Mouse (Mus musculus) spleen, adult 2 months (tissue): Measurements from ENCODE around the gene Pla2g4b. TPM values are rescaled to one million over a fixed set of nuclear protein-coding genes. Genes with fewer than 3 reads are reported as not detected.
A peak's percentile ranks its signal among the peaks of the same experiment; 100 is the strongest.

Experiments used
- DNase-seq, 2 experiments: peaks; one replicate each; pipeline versions ENCODE4 v3.0.0 to v3.0.0-alpha.2; 2012 to 2021; ENCODE audit warnings: low spot score in 2 of 2, low read depth in 1 of 2
- H3K27ac ChIP-seq: fragments of 200-500 bp; 2 replicates; pipeline ENCODE4 v1.5.1; 2012; ENCODE audit warnings: low read length, inconsistent platforms; ENCODE audit not compliant: insufficient read depth
- H3K27me3 ChIP-seq: fragments of 200-500 bp; 2 replicates; pipeline ENCODE4 v1.6.1; 2012; ENCODE audit warnings: mild to moderate bottlenecking, moderate library complexity, low read length, inconsistent platforms; ENCODE audit not compliant: control insufficient read depth, insufficient read depth
- H3K36me3 ChIP-seq: fragments of 200-500 bp; 2 replicates; pipeline ENCODE4 v1.6.1; 2012; ENCODE audit warnings: mild to moderate bottlenecking, low read length, inconsistent platforms; ENCODE audit not compliant: control insufficient read depth, insufficient read depth
- H3K4me1 ChIP-seq: fragments of 200-500 bp; 2 replicates; pipeline ENCODE4 v1.6.1; 2011; ENCODE audit warnings: inconsistent platforms; ENCODE audit not compliant: control insufficient read depth, insufficient read depth, insufficient read length
- H3K4me3 ChIP-seq: fragments of 200-500 bp; 2 replicates; pipeline ENCODE4 v1.5.1; 2011; ENCODE audit warnings: mild to moderate bottlenecking, inconsistent platforms; ENCODE audit not compliant: insufficient read depth, insufficient read length; ENCODE audit errors: extremely low read depth
- CTCF ChIP-seq: fragments of 200-500 bp; IDR thresholded peaks from 2 replicates; pipeline ENCODE4 v1.5.1; 2011; ENCODE audit warnings: mild to moderate bottlenecking, inconsistent platforms; ENCODE audit not compliant: insufficient read depth, insufficient read length, insufficient replicate concordance; ENCODE audit errors: extremely low read depth
- POLR2A ChIP-seq: fragments of 200-500 bp; IDR thresholded peaks from 2 replicates; pipeline ENCODE4 v1.6.1; 2011; ENCODE audit warnings: low read depth, low read length, inconsistent platforms
- WGBS: fragments of 180-500 bp; shearing (Covaris S2); methylation state at CpG from one replicate; pipeline ENCODE4 v1.1.7; 2018; 5-methylcytosine and 5-hydroxymethylcytosine counted together
- polyA plus RNA-seq: library from polyadenylated mRNA; depleted of rRNA; stranded (reverse); fragments of >200 nt; gene quantifications from 2 replicates; pipeline ENCODE4 v1.2.3, GENCODE M21; 2012

Gene Pla2g4b
- polyA plus RNA-seq, 1 experiment, result 6.0 TPM

- no peaks in the 10 kb centered on the region for H3K27me3 ChIP-seq
- no peaks in the 10 kb centered on the region for H3K36me3 ChIP-seq
- TF ChIP-seq POLR2A (no peak), CTCF (no peak)
- 65% methylated on average over 2 of the region's 2 CpGs for WGBS
- DNase-seq, result no peak
- no peak overlapping the region for H3K4me3 ChIP-seq
- H3K4me1 ChIP-seq, result no peaks in the 10 kb centered on the region
- no peak overlapping the region for H3K27ac ChIP-seq
Observed at GRCm38 (mm10) chr2:119993515-119993914, 39.7 kb upstream of the Pla2g4b start.

GRCm38 (mm10) chr2:119994839-119995238 lies 38.4 kb upstream of the Pla2g4b start:
- H3K36me3 ChIP-seq, result no peaks in the 10 kb centered on the region
- TF ChIP-seq CTCF (no peak), POLR2A (no peak)
- 91% methylated on average over 6 of the region's 6 CpGs for WGBS

GRCm38 (mm10) chr2:119995391-119996281 lies 37.6 kb upstream of the Pla2g4b start:
- Histone ChIP-seq H3K27ac (peak overlapping the region; percentile 18), H3K27me3 (no peaks in the 10 kb centered on the region), H3K4me3 (no peak overlapping the region), H3K36me3 (no peaks in the 10 kb centered on the region), H3K4me1 (no peaks in the 10 kb centered on the region)
- WGBS, result 50% methylated on average over 9 of the region's 9 CpGs
- DNase-seq, result no peak
- TF ChIP-seq CTCF (no peak), POLR2A (no peak)

More at GRCm38 (mm10) chr2:119994839-119995238, 38.4 kb upstream of the Pla2g4b start:
- Histone ChIP-seq H3K4me3 (no peak overlapping the region), H3K27ac (no peak overlapping the region), H3K27me3 (no peaks in the 10 kb centered on the region), H3K4me1 (no peaks in the 10 kb centered on the region)
- no peak for DNase-seq

GRCm38 (mm10) chr2:119997354-119997753 lies 35.9 kb upstream of the Pla2g4b start:
- TF ChIP-seq POLR2A (no peak), CTCF (no peak)
- 91% methylated on average over 4 of the region's 4 CpGs for WGBS
- Histone ChIP-seq H3K36me3 (no peaks in the 10 kb centered on the region), H3K4me1 (peaks cover 5% of the 10 kb centered on the region; the same call in 1 of the 2 replicates), H3K27me3 (no peaks in the 10 kb centered on the region), H3K27ac (no peak overlapping the region), H3K4me3 (no peak overlapping the region)
- DNase-seq, result no peak

GRCm38 (mm10) chr2:119999731-120000130 lies 33.5 kb upstream of the Pla2g4b start:
- H3K27me3 ChIP-seq, result no peaks in the 10 kb centered on the region
- WGBS, result 93% methylated on average over 2 of the region's 2 CpGs

GRCm38 (mm10) chr2:120000882-120001584 lies 32.2 kb upstream of the Pla2g4b start:
- TF ChIP-seq CTCF (no peak), POLR2A (no peak)
- DNase-seq, result no peak
- 72% methylated on average over 3 of the region's 3 CpGs for WGBS

More at GRCm38 (mm10) chr2:119999731-120000130, 33.5 kb upstream of the Pla2g4b start:
- no peak overlapping the region for H3K27ac ChIP-seq
- no peak overlapping the region for H3K4me3 ChIP-seq
- no peak for DNase-seq
- H3K4me1 ChIP-seq, result peaks cover 5% of the 10 kb centered on the region; the same call in 1 of the 2 replicates
- no peaks in the 10 kb centered on the region for H3K36me3 ChIP-seq
- no peak for TF ChIP-seq CTCF
- no peak for TF ChIP-seq POLR2A

More at GRCm38 (mm10) chr2:120000882-120001584, 32.2 kb upstream of the Pla2g4b start:
- H3K36me3 ChIP-seq, result no peaks in the 10 kb centered on the region
- peaks cover 5% of the 10 kb centered on the region; the same call in 1 of the 2 replicates for H3K4me1 ChIP-seq
- H3K4me3 ChIP-seq, result no peak overlapping the region
- no peaks in the 10 kb centered on the region for H3K27me3 ChIP-seq
- H3K27ac ChIP-seq, result no peak overlapping the region
